Mouse (Mus musculus): Measurements from ENCODE around the gene Inpp4b.
"Not testable (repeated sequence)": the region's sequence is repeated elsewhere in the genome, so short reads cannot be mapped to it uniquely, and the experiment has no call there.

Inpp4b gene

DNA sequence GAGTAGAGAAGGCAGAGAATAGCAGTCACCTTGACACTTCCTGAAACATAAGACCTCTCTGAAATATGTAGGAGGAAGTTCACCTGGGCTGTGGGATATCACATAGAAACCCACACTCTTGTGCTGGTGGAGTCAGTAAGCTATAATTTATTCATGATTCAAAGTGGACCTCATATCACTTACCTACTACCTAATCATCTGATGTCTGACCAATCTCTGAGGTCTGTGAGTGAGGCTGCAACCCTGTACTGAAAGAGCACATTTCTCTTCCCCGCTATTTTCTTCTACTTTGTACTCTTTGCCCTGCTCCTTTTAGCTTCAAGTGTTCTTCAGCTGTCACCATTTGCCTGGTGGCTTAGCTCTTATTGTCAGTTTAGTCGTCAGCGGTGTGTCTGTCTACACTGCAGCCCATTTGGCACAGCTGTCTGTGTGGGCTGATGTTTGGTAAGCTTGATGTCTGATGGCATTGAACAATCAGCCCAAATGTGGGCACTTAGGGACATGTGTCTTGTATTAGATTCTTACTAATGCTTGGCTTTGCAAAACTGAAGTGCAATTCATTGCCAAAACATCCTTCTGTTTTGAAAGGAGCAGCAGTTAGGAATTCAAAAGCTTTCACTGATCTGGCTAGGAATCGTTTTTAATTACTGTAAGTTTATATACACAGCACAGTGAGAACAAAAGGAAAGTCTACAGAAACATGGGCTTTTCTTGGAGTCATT lies 434.3 kb downstream of the Inpp4b start:
- CTCF ChIA-PET: no interaction called here

GRCm38 (mm10) chr8:81777704-81778103 lies 435.3 kb downstream of the Inpp4b start:
- CTCF ChIA-PET: no interaction called here

DNA sequence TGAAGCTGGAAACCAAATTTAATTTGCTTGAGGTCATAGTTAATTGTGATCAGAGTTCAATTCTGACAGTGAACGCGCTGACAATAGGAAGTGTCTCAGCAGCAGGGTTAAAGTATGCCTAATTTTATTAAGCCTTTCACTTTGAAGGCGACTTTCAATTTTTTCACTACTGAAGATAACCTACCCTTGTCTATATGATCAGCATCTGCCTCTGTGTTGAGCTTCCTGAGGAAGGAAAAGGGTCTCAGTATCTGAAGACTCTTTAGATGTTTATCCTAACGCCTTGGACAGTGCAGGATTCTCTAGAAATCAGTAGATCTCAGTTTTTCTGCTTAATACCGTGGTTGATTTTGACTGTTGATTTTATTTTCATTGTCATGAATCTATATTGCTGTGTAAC lies 437.1 kb downstream of the Inpp4b start:
- CTCF ChIA-PET: no interaction called here

- CTCF ChIA-PET: no interaction called here
Observed at GRCm38 (mm10) chr8:81780166-81780565, 437.8 kb downstream of the Inpp4b start.

GRCm38 (mm10) chr8:81780921-81781675 lies 438.7 kb downstream of the Inpp4b start:
- CTCF ChIA-PET: interaction anchor here (0.5 kb wide), 1 partner anchor 32 kb away, joined by 3 read pairs; no protein-coding TSS in a partner anchor

- CTCF ChIA-PET: interaction anchor here (0.5 kb wide), 1 partner anchor 12 kb away, joined by 3 read pairs; no protein-coding TSS in a partner anchor
Observed at GRCm38 (mm10) chr8:81782781-81783180, 440.4 kb downstream of the Inpp4b start.

GRCm38 (mm10) chr8:81784775-81785174 lies 442.4 kb downstream of the Inpp4b start:
- CTCF ChIA-PET: no interaction called here

- CTCF ChIA-PET: no interaction called here
Observed at GRCm38 (mm10) chr8:81788498-81788897, 446.1 kb downstream of the Inpp4b start.

DNA sequence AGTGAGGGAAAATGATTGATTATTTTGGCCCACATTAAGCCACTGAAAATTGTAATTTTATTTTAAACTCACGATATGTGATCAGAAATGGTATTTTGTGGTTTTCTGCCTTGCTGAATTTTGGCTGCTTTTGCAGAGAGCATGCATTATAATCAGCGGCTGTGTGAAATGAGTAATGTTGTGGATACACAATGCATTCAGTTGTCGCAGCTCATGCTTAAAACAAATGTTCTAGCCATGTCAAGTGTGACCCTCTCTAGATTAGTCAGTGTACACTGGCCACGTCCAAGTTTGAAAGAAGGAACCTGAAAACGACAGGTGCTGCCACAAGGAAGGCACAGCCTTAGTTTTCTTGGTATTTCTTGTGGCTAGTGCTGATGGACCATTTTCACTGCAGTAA lies 450.3 kb downstream of the Inpp4b start:
- CTCF ChIA-PET: no interaction called here

- CTCF ChIA-PET: no interaction called here
Observed at GRCm38 (mm10) chr8:81798501-81798900, 456.1 kb downstream of the Inpp4b start.

DNA sequence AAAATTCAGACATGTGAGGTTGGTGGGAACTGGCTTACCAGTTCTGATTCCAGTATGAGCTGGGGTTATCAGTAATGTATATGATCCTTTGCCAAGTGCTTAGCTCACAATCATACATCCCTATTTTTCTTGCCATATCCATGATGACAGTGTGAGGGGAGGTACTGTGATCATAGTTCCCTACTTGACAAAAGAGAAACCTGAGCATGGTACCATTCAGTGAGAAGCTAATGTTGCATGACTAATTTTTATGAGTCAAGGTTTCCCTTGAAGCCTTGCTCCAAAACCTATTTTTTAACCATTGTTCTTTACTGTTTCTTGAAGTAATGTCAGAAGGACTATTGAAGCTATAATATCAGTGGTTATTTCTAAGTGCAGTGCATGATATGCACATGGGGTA lies 458.4 kb downstream of the Inpp4b start:
- CTCF ChIA-PET: no interaction called here

GRCm38 (mm10) chr8:81806797-81807196 lies 464.4 kb downstream of the Inpp4b start:
- CTCF ChIA-PET: interaction anchor here (0.5 to 0.7 kb wide), 3 partner anchors 122 to 1013 kb away, joined by 3 to 11 read pairs (median 5); no protein-coding TSS in a partner anchor

GRCm38 (mm10) chr8:81807578-81807977 lies 465.2 kb downstream of the Inpp4b start:
- CTCF ChIA-PET: interaction anchor here (0.7 kb wide), 1 partner anchor 329 kb away, joined by 5 read pairs; no protein-coding TSS in a partner anchor

- CTCF ChIA-PET: no interaction called here
Observed at GRCm38 (mm10) chr8:81808406-81808805, 466.1 kb downstream of the Inpp4b start.

DNA sequence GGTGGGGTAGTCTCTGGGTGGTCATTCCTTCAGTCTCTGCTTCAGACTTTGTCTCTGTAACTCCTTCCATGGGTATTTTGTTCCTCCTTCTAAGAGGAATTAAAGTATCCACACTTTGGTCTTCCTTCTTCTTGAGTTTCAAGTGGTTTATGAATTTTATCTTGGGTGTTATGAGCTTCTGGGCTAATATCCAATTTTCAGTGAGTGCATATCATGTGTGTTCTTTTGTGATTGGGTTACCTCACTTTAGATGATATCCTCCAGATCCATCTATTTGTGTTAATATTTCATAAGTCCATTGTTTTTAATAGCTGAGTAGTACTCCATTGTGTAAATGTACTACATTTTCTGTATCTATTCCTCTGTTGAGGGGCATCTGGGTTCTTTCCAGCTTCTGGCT lies 467.1 kb downstream of the Inpp4b start:
- CTCF ChIA-PET: not testable (repeated sequence)

DNA sequence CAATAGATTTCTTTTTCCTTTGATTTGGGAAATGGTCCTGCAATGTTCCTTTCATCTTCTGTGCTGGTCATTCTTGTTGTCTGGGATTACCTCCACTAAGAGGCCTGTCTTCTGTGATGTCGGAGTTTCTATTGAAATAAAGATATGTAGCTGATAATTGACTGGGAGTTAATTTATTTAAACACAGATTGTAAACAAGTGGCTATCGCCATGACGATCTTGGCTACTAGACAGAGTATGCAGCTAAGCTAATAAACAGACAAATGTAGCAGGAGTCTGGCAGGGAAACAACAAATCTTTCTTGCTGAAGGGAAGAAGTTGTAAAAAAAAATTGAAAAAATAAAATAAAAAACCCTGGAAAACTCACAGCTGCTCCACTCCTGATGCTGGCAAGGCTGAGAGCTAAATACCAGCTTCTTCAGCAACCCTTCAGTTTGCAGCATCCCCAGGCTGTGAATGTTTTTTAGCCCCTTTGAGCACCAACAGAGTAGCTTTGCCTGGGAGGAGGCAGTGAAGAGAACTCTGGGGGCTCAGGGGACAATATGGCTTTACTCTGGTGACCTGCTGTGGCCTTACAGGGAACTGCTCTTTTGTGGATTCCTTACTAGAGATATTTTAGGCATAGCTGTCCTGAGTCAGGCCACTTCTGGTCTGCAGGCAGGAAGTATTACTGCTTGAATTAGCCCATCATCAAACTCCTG lies 469.8 kb downstream of the Inpp4b start:
- CTCF ChIA-PET: interaction anchor here (0.6 to 0.7 kb wide), 2 partner anchors 9 to 816 kb away, joined by 5 to 9 read pairs; no protein-coding TSS in a partner anchor

DNA sequence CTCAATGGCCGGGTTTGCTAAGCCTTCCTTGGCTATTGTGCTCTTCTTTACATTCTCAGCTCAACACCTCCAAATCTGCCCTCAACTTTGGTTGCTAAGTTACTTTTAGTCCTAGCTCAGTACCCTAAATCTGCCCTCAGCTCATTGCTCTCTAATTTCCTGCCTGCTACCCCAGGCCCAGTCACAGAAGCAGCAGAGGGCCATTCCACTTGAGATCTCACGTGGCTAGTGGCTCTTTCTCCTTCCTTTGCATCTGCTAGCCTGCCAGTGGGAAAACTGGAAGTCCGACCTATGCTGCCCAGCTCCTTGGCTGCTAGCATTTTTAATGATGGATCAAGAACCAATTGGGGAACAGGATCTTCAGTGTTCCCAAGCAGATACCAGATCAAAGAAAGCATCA lies 472.4 kb downstream of the Inpp4b start:
- CTCF ChIA-PET: no interaction called here

- CTCF ChIA-PET: no interaction called here
Observed at GRCm38 (mm10) chr8:81815551-81815950, 473.2 kb downstream of the Inpp4b start.

- CTCF ChIA-PET: no interaction called here
Observed at GRCm38 (mm10) chr8:81823121-81823520, 480.8 kb downstream of the Inpp4b start.

GRCm38 (mm10) chr8:81824975-81825374 lies 482.6 kb downstream of the Inpp4b start:
- CTCF ChIA-PET: no interaction called here

DNA sequence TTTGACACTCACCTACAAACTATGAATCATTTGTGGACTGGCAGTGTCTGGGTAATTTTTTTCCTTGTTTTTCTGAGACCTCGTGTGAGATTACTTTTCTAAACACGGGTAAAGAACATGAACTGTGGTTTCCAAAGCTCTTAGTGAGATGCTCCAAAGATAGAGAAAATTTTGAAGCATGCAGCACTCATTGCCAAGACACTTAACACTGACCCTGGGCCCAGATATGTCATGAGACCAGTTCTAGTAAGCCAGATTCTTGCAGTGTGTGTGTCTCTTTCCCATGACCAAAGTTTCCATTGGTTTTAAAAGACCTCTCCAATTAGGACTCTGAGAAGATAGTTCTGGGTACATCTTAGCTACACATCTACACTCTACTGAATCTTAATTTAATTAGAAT lies 484.1 kb downstream of the Inpp4b start:
- CTCF ChIA-PET: no interaction called here

DNA sequence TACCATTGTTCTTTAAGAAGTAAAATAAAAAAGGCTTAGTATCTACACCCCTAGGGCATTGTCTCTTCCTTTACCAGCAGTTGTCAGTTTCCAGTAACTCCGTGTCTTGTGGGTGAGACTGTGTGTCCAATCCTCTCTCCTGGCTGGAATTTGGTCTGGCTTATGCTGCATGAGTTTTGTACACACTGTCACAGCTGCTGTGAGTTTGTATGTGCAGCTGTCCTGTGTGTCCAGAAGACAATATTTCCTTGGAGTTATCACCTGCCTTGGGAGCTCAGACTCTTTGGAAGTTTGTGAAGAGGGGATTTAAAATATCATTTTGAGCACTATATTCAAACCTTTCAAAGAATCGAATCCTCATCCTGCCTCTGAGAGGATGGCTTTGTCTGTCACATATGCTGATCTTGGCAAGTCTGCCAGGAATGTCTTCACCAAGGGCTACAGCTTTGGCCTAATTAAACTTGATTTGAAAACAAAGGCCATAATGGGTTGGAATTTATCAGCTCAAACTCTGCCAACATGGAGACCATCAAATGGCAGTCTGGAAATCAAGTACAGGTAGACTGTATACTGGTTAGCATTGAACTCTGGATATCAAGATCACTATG lies 485.1 kb downstream of the Inpp4b start:
- CTCF ChIA-PET: interaction anchor here (0.6 kb wide), 1 partner anchor 109 kb away, joined by 3 read pairs; no protein-coding TSS in a partner anchor
